Mouse (Mus musculus): ENCODE data around the gene Psme3.

Psme3 gene

DNA sequence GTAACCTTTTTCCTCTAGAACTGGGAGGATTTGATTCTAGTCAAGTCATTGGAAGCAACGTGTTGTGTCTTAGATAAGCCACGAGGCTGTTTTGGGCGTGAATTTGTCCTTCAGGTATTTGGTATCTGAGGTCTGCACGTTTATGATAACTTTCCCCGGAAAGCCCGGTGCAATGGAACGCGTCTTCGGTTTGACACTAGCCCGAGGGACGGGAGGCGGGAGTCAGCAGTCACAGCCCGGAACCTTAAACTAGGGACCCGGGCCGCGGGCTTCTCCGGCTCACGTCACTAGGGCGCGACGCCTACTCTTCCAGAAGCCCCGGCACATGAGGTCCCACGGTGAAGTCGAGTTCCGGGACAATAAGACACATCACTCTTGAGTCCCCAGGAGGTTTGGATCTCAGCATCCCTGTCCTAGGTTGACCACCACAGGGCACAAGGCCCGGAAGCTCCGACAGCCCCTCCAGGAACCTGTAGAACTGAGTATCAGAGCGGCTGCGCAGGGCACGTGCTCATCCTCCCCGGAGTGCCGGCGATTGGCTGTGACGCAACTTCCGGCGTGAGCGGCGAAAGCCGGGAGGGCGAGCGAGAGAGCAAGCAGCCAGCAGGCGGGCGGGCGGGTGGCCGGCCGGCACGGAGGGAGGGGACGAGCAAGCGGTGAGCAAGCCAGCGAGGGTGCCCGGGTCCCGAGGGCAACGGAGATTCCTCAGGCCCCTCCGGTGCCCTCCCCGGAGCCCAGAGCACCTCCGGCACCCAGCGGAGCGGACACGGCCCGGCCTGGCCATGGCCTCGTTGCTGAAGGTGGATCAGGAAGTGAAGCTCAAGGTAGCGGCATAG, at the start of gene Psme3:
Gene Psme3 (plus strand): TSS at position 549 of the 836 bp plus-strand sequence.
- no peaks in the 10 kb centered on the region for H3K27me3 ChIP-seq (ENCODE audit: control insufficient read depth, insufficient read depth, low read length, poor library complexity, severe bottlenecking)
- peak; percentile 92 for DNase-seq (ENCODE audit: low read depth, low spot score)
- peaks cover 12% of the 10 kb centered on the region for H3K36me3 ChIP-seq (ENCODE audit: control insufficient read depth, insufficient read depth, low read length, poor library complexity, severe bottlenecking)

- Histone ChIP-seq H3K27me3 (ENCODE audit: control insufficient read depth, insufficient read depth, low read length, poor library complexity, severe bottlenecking) (peaks cover 2% of the 10 kb centered on the region), H3K36me3 (ENCODE audit: control insufficient read depth, insufficient read depth, low read length, poor library complexity, severe bottlenecking) (no peaks in the 10 kb centered on the region)
- DNase-seq (ENCODE audit: low read depth, low spot score): no peak
These were observed 46.4 kb upstream of the Psme3 start for GRCm38 (mm10) chr11:101269577-101270116.

DNA sequence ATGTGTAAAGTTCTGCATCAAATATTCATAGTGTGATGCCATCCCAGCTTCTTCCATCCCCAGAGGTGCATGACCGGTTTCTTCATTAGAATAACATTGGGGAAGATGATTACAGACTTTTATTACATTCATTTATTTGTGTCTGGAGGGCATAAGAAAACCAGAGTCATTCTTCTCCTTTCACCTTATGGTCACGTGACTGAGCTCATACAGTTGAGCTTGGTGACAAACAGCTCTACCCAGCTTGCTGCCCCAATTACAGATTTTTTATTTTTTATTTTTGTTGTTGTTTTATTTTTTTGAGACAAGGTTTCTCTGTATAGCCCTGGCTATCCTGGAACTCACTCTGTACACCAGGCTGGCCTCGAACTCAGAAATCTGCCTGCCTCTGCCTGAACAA, 43.6 kb upstream of the Psme3 start:
- Histone ChIP-seq H3K27me3 (ENCODE audit: control insufficient read depth, insufficient read depth, low read length, poor library complexity, severe bottlenecking) (no peaks in the 10 kb centered on the region), H3K36me3 (ENCODE audit: control insufficient read depth, insufficient read depth, low read length, poor library complexity, severe bottlenecking) (no peaks in the 10 kb centered on the region)
- no peak for DNase-seq (ENCODE audit: low read depth, low spot score)

GRCm38 (mm10) chr11:101275309-101275708, 40.7 kb upstream of the Psme3 start:
- no peaks in the 10 kb centered on the region for H3K36me3 ChIP-seq (ENCODE audit: control insufficient read depth, insufficient read depth, low read length, poor library complexity, severe bottlenecking)
- H3K27me3 ChIP-seq (ENCODE audit: control insufficient read depth, insufficient read depth, low read length, poor library complexity, severe bottlenecking): no peaks in the 10 kb centered on the region
- no peak for DNase-seq (ENCODE audit: low read depth, low spot score)

GRCm38 (mm10) chr11:101276319-101277070, 39.5 kb upstream of the Psme3 start:
- Histone ChIP-seq H3K27me3 (ENCODE audit: control insufficient read depth, insufficient read depth, low read length, poor library complexity, severe bottlenecking) (no peaks in the 10 kb centered on the region), H3K36me3 (ENCODE audit: control insufficient read depth, insufficient read depth, low read length, poor library complexity, severe bottlenecking) (no peaks in the 10 kb centered on the region)
- DNase-seq (ENCODE audit: low read depth, low spot score): no peak

DNA sequence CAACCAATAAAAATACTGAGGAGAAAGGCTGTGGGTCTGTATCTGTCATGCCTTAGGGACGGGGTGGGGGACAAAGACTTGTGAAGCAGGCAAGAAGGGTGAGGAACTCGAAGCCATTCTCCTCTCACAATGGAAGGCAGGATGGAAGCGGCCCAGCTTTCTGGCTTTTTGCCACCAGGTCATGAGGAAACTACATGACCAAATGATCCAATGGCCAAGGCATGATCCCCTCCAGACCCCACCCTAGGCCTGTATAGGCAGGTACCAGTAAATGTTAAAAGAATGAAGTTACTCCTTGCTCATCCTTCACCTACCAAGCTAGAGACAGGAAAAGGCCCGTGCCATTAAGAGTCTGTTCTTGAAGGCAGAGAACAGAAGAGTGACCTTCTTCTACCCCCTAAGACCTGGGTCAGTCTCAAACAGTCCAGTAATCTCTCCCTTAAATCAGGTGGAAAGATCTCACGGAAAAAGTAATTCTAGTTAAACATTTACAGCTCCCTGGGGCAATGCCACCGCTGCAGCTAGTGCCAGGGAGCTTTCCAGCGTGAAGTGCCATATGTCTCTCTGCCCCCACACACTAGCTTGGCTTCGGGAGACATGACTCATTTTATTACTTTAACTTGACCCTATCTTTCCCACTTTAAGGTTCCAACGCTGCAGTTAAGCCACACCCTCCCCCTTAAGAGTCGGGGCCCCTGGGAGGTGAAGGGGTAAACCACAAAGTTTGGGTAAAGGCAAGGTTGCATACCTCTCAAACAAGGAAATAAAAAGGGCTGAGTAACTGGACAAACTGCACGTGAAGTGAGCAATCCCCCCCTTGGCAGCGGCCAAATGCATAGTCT, 38.4 kb upstream of the Psme3 start:
- no peaks in the 10 kb centered on the region for H3K27me3 ChIP-seq (ENCODE audit: control insufficient read depth, insufficient read depth, low read length, poor library complexity, severe bottlenecking)
- H3K36me3 ChIP-seq (ENCODE audit: control insufficient read depth, insufficient read depth, low read length, poor library complexity, severe bottlenecking): no peaks in the 10 kb centered on the region
- no peak for DNase-seq (ENCODE audit: low read depth, low spot score)

DNA sequence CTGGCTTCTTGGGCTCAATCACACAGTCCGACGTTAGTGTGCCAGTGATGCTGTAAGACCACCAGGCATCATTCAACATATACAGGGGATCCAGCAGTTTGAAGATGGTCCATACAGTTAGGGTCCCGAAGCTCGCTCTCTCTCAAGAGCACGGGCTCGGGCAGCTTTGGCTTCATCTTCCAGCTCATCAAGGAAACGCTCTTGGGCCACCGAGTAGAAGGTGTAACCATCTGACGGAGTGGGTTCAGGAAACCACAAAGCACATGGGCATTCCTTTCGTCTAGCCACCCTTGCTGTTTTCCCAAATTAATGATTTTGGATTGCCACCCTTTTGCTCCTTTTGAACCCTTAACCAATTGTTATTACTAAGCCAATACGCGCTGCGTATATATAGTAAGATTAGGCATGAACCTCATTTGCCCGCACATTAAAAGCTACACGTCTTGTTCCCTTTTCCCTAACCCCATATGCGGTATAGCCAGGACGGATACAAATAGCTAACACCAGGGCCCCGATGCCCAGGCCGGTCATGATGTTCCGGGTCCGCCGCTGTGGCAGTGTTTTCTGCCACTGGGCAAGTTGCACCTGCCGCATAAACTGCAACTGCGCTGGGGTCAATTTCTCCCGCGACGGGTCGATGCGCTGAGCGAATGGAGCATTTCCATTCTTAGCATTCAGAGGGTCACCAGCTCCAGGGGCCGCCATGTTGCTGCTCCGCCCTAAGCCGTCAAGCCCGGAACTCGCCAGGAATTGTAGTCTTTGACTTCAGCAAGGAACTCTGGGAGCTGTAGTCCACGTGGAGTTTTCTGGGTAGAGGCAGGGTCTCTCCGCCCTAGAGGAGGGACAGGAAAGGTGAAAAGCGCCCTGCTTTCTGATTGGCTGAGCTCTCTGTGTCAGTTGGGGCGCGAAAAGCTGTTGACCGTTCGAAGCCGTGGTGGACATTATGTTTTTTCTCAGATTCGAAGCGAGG, 37.5 kb upstream of the Psme3 start, which contains the start of the genes Cntd1 and Coa3:
Gene Cntd1 (plus strand): TSS at position 790 of the 970 bp plus-strand sequence.
Gene Coa3 (minus strand): TSS at position 892 of the 970 bp plus-strand sequence.
- no peaks in the 10 kb centered on the region for H3K27me3 ChIP-seq (ENCODE audit: control insufficient read depth, insufficient read depth, low read length, poor library complexity, severe bottlenecking)
- no peaks in the 10 kb centered on the region for H3K36me3 ChIP-seq (ENCODE audit: control insufficient read depth, insufficient read depth, low read length, poor library complexity, severe bottlenecking)
- peak; percentile 85 for DNase-seq (ENCODE audit: low read depth, low spot score)

DNA sequence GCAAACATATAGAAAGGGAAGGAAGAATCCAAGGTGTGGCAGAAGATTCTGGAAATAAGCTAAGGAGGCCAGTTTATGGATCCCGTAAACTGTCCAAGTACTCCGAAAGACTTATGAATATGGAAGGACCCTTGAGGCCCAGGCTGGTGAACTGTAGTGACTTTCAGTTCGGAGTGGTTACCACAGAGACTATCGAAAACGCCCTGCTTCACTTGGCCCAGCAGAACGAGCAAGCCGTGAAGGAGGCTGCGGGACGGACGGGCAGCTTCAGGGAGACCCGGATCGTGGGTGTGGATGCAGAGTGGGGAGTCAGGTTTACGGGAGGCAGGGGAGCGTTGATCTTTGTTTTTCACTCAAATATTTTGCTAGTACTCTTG, 36.8 kb upstream of the Psme3 start:
- no peak for DNase-seq (ENCODE audit: low read depth, low spot score)
- no peaks in the 10 kb centered on the region for H3K36me3 ChIP-seq (ENCODE audit: control insufficient read depth, insufficient read depth, low read length, poor library complexity, severe bottlenecking)
- H3K27me3 ChIP-seq (ENCODE audit: control insufficient read depth, insufficient read depth, low read length, poor library complexity, severe bottlenecking): no peaks in the 10 kb centered on the region

GRCm38 (mm10) chr11:101280837-101281236, 35.2 kb upstream of the Psme3 start:
- no peaks in the 10 kb centered on the region for H3K27me3 ChIP-seq (ENCODE audit: control insufficient read depth, insufficient read depth, low read length, poor library complexity, severe bottlenecking)
- DNase-seq (ENCODE audit: low read depth, low spot score): no peak
- H3K36me3 ChIP-seq (ENCODE audit: control insufficient read depth, insufficient read depth, low read length, poor library complexity, severe bottlenecking): no peaks in the 10 kb centered on the region

- DNase-seq (ENCODE audit: low read depth, low spot score): no peak
- H3K27me3 ChIP-seq (ENCODE audit: control insufficient read depth, insufficient read depth, low read length, poor library complexity, severe bottlenecking): no peaks in the 10 kb centered on the region
- H3K36me3 ChIP-seq (ENCODE audit: control insufficient read depth, insufficient read depth, low read length, poor library complexity, severe bottlenecking): no peaks in the 10 kb centered on the region
These were observed 33.1 kb upstream of the Psme3 start for GRCm38 (mm10) chr11:101282896-101283295.

- Histone ChIP-seq H3K27me3 (ENCODE audit: control insufficient read depth, insufficient read depth, low read length, poor library complexity, severe bottlenecking) (no peaks in the 10 kb centered on the region), H3K36me3 (ENCODE audit: control insufficient read depth, insufficient read depth, low read length, poor library complexity, severe bottlenecking) (peaks cover 2% of the 10 kb centered on the region; the same call in 1 of the 2 replicates)
- no peak for DNase-seq (ENCODE audit: low read depth, low spot score)
These were observed 32.2 kb upstream of the Psme3 start for GRCm38 (mm10) chr11:101283805-101284204.

GRCm38 (mm10) chr11:101287306-101287705, 28.7 kb upstream of the Psme3 start:
- no peak for DNase-seq (ENCODE audit: low read depth, low spot score)
- H3K27me3 ChIP-seq (ENCODE audit: control insufficient read depth, insufficient read depth, low read length, poor library complexity, severe bottlenecking): no peaks in the 10 kb centered on the region

GRCm38 (mm10) chr11:101291231-101291630, 24.8 kb upstream of the Psme3 start:
- DNase-seq (ENCODE audit: low read depth, low spot score): no peak
- Histone ChIP-seq H3K36me3 (ENCODE audit: control insufficient read depth, insufficient read depth, low read length, poor library complexity, severe bottlenecking) (peaks cover 11% of the 10 kb centered on the region), H3K27me3 (ENCODE audit: control insufficient read depth, insufficient read depth, low read length, poor library complexity, severe bottlenecking) (no peaks in the 10 kb centered on the region)

More at GRCm38 (mm10) chr11:101287306-101287705, 28.7 kb upstream of the Psme3 start:
- peaks cover 7% of the 10 kb centered on the region for H3K36me3 ChIP-seq (ENCODE audit: control insufficient read depth, insufficient read depth, low read length, poor library complexity, severe bottlenecking)

Data from splenic B cell, adult 2 months (primary cell).